Mouse (Mus musculus) lung, postnatal 0 days (tissue): Measurements from ENCODE around the gene Stat4.

Experiments
- CTCF ChIP-seq: IDR thresholded peaks from 2 replicates; pipeline ENCODE4 v1.5.1; 2016; ENCODE audit warnings: antibody characterized with exemption, mild to moderate bottlenecking
- EP300 ChIP-seq: IDR thresholded peaks from 2 replicates; pipeline ENCODE4 v1.6.1; 2016; ENCODE audit warnings: antibody characterized with exemption, mild to moderate bottlenecking, control low read depth

- TF ChIP-seq CTCF (no peak), EP300 (no peak)
Measured at GRCm38 (mm10) chr1:52079724-52080367, 92.9 kb downstream of the Stat4 start.
